Mouse (Mus musculus) layer of hippocampus, adult 2 months (tissue): ENCODE data around the gene Adgrl2. TPM values are rescaled to one million over a fixed set of nuclear protein-coding genes. Genes with fewer than 3 reads are reported as not detected.

Source experiments
- DNase-seq, 2 experiments: peaks; one replicate each; pipeline ENCODE4 v3.0.0; 2022; ENCODE audit warnings: low spot score in 2 of 2
- H3K27ac ChIP-seq: fragments of 200-600 bp; 2 replicates; pipeline ENCODE4 v1.8.1; 2022
- H3K4me3 ChIP-seq: fragments of 200-600 bp; 2 replicates; pipeline ENCODE4 v1.8.1; 2022; ENCODE audit warnings: mild to moderate bottlenecking
- CTCF ChIP-seq: fragments of 200-600 bp; conservative IDR thresholded peaks from 2 replicates; pipeline ENCODE4 v1.8.1; 2022; ENCODE audit warnings: antibody characterized with exemption, mild to moderate bottlenecking, moderate library complexity
- total RNA-seq, 2 experiments: library from RNA; stranded (reverse); gene quantifications; 2 replicates each; pipeline ENCODE4 v1.2.3; 2021

Adgrl2 gene
- total RNA-seq, 2 experiments from 2014 or later = 56.6 to 58.7 TPM

DNA sequence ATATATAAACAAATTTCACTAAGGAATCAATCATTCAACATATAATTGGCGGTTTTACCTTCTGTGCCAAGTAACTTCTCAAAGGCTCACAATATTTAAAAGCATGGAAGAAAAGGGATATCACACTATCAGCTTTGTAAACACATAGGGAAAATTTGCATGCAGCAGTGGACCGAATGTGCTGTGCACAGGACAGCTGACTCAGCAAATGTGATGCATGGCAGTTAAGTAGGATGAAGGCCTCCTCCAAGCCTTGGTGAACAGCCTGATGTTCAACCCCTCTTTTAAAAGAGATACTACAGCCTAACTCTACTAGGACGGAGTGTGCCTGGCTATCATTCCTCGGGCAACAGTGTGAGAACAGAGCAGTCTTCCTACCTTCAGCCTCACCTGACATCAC, 105.2 kb downstream of the Adgrl2 start:
- no peak for DNase-seq
- Histone ChIP-seq H3K4me3 (no peak overlapping the region), H3K27ac (no peak overlapping the region)
- TF ChIP-seq CTCF = no peak

DNA sequence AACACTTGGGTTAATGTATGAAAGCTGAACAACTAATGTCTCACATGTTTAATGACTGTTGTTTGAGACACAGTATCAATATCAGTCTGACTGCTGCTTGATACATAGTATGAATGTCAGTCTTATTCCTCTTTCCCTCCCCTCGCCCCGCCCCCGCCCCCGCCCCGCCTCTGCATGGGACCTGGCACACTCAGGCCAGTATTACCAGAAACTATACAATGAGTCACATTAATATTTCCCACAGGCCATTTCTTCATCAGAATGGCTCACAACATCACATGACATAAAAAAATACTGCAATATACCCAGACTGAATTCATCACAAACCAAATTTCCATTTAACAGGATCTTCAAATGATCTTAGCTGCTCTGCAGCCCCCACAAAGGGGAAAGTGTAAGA, 108.9 kb downstream of the Adgrl2 start:
- H3K4me3 ChIP-seq = no peak overlapping the region
- no peak for DNase-seq
- H3K27ac ChIP-seq = no peak overlapping the region
- no peak for TF ChIP-seq CTCF

DNA sequence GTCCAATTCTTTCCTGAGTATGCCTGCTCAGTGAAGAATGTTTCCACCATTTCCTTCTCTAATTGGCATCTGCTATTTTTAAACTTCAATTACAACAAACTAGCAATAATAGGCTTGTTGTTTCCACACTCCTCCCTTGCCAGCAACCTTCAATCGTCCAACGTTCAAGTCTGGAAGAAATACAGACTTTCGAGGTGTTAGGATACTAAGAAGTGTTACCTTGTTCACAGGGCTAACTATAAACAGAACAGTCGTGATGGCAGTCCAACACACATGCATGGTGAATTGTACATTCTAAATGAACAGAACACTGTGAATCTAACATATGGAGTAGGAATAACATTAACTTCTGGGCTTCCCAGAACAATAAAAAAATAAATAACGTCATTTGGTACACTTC, 117.8 kb downstream of the Adgrl2 start:
- Histone ChIP-seq H3K27ac (no peak overlapping the region), H3K4me3 (no peak overlapping the region)
- TF ChIP-seq CTCF = no peak
- no peak for DNase-seq

DNA sequence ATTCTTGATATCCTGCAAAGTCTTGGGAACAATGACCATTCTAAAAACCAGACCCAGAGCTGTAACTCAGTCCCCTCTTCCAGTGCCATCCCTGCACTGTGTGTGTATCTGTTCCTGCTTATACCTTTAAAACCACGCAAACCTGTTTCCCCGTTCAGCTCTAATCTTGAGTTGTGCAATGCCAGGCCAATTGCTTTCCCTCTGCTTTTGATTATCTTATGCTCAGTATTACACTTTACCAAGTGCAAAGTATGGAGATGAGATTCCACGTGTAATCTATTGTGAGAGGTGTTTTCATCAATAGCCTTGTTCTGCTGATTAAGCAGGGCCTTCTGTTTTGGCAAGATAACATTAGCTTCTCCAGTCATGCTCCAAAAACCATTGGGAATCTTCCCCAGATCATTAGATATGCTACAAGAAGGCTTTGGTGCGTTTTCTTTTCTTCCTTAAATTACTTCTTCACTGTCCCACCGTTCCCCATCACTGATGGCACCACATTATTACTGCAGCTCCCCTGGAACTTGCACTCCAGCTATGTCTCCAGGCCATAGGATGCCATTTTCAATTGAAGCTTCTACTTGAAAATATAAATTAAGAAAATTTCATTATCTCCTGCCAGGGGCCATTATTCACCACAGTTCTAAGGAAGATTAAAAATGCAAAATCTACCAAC, 118.4 kb downstream of the Adgrl2 start:
- TF ChIP-seq CTCF = no peak
- Histone ChIP-seq H3K4me3 (no peak overlapping the region), H3K27ac (no peak overlapping the region)
- DNase-seq = no peak

DNA sequence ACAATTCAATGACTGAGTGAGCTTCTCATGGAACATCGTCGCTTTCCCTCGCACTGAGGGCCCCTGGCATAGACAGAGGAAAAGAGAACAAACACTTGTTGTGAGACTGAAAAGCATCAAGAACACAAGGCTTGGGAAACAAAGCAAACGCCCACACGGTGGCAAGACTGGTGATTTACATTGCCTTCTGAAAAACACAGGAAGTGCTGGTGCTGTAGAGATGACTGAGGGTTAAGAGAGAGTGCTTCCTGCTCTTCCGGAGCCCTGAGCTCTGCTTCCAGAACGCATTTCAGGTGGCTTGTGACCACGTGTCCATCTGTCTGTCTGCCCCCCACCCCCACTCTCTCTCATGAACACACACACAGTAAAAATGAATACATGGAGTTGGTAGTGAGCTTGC, 122.7 kb downstream of the Adgrl2 start:
- no peak for DNase-seq
- H3K4me3 ChIP-seq = no peak overlapping the region
- TF ChIP-seq CTCF = no peak
- no peak overlapping the region for H3K27ac ChIP-seq

DNA sequence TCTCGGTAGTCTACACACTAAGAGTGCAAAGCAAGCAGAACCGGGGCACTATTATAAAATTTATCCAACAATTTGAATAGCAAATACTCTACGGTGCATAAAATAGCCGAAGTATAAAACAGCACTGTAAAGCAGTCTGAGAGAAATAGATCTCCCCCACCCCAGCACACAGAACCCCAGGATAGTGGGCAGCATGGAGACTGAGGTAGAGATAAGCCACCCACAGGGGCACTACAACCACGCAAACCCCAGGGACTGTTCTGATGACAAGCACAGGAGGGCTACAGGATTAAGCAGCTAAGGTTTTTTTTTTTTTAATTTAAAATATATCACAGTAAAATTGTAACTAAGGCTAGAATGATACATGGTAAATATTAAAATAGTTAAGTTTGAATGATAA, 123.7 kb downstream of the Adgrl2 start:
- Histone ChIP-seq H3K27ac (no peak overlapping the region), H3K4me3 (no peak overlapping the region)
- DNase-seq = no peak
- no peak for TF ChIP-seq CTCF

DNA sequence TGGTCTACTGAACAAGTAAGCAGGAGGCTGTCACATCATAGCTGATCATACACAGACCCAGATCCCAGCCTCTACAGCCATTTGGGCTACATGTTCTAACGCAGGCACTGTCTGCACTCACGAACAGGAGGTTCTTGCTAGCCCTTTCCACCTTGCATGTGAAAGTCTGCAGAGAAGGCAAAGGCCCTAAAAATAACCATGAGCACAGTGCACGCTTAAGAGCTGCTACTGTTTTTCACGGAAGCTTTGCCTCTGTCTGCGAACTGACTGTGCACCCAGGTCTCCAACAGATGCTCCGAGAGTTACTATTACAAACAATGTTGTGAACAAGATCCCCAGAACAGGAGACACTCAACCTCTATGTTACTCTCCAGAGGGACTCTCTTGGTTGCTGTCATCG, 124.3 kb downstream of the Adgrl2 start:
- H3K27ac ChIP-seq = no peak overlapping the region
- H3K4me3 ChIP-seq = no peak overlapping the region
- no peak for TF ChIP-seq CTCF
- no peak for DNase-seq

DNA sequence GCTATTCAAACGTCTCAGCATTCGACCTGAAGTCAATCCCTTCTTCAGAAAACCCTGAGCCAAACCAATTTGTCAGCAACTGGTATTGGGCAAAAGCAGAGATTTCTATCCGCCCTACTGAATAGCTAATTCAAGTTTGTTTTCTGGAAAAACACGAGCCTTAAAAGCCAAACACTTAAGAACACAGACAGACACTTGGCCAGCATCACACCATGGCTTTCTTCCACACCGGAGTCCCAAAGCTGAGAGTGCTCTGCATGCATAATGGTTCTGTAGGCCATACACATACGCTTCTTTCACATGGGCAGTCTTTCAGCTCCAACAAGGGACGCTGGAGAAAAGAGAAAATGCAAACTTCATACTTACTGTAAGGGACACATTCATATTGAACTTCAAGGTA, 125.1 kb downstream of the Adgrl2 start:
- no peak overlapping the region for H3K27ac ChIP-seq
- TF ChIP-seq CTCF = no peak
- no peak for DNase-seq
- no peak overlapping the region for H3K4me3 ChIP-seq

DNA sequence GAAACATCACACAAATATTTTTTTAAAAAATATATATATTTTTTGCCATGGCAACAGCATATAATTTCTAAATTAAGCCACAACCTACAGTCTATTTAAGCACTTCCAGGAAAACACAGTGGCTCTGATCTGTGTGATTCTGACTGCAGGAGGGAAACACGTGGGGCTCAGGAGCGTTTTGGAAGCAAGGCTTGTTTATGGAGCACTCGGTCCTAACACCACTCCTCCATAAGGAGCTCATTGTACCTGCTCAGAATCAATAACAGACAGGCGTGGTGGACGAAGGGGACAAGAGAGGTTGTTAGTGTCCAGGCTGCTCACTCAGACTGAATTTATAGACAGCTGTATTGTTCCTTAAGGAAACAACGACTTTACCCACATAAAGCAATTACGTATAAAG, 128.5 kb downstream of the Adgrl2 start:
- no peak overlapping the region for H3K4me3 ChIP-seq
- no peak for DNase-seq
- H3K27ac ChIP-seq = no peak overlapping the region
- TF ChIP-seq CTCF = no peak

DNA sequence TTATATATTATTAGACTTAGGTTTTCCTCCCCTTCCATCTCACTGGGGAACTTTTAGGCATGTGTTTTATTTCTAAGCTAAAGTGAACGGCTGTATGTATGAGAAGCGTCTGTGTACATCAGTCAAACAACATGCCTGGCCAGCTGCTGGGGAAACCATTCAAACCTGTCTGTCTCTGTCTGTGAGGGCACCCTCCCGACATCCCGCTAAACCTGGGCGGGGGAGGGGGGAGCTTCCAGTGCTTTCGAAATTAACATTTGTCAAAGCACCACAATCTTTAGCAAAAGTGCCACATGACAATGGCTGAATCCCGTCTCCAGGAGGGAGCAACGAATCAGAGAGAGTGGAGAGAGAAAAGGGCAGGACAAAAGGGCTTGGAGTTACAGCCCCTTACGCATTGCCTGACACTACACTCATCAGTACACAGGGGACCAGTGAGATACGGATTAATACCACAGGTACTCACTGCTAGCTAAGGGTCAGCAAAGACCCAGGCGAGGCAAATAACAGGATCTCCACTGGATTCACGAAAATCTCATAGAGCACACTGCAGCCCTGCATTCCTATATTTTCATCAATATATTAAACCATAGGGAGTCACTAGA, 135.9 kb downstream of the Adgrl2 start:
- DNase-seq = no peak
- no peak overlapping the region for H3K27ac ChIP-seq
- no peak for TF ChIP-seq CTCF
- H3K4me3 ChIP-seq = no peak overlapping the region

DNA sequence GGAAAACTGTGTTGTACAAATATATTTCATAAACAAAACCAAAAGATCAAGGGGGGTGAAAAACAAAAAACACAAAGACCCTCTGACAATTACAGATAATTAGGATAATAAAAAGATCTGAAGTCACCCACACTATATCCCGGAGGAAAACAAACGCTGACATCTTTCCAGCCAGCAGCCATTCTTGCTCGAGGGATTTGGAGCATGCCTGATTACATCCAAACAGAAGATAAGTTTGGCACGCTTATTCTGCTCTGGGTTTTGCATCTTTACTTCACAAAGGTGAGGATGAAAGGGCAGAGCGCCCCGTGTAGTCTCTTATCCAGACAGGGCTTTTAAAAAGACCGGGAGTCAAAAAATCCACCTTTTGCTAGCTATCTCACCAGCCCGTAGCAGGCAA, 137.0 kb downstream of the Adgrl2 start:
- no peak overlapping the region for H3K4me3 ChIP-seq
- no peak for TF ChIP-seq CTCF
- no peak overlapping the region for H3K27ac ChIP-seq
- DNase-seq = no peak

DNA sequence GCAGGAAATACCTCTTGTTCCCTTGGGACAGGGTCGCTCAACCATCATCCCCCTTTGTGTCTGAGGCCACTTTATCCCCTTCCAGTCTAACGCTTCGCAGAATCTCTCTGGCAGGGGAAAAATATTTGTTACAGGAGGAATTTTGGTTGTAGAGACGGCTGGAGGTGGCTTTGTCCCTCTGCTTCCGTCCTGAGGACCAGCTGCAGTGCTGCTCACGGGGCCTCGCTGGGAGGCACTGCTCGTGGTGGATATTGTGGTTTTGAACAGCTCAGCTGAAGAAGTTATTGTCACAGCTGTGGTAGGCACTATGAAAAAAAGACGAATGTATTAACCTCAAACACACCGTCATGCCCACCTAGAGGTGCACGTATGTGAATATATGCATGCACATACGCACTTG, 137.8 kb downstream of the Adgrl2 start:
- no peak for DNase-seq
- H3K27ac ChIP-seq = no peak overlapping the region
- TF ChIP-seq CTCF = no peak
- no peak overlapping the region for H3K4me3 ChIP-seq

DNA sequence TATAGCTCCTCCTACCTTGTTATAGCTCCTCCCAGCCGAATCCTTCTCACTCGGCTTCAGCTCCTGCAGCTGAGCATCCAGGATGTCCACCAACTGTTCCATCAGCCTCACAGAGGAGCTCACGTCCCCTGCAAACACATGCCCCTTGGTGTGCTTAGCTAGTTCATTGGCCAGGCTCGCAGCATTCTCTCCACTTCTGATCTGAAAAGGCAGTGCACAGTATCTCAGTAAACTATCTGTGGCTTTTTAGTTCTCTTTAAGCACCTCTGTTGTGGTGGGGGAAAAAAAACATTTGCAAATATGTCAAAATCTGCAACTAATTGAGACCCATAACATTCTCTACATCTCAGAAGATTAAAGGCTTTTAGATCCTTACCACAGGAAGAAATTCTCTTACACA, 139.5 kb downstream of the Adgrl2 start:
- no peak for DNase-seq
- TF ChIP-seq CTCF = no peak
- Histone ChIP-seq H3K4me3 (no peak overlapping the region), H3K27ac (no peak overlapping the region)

DNA sequence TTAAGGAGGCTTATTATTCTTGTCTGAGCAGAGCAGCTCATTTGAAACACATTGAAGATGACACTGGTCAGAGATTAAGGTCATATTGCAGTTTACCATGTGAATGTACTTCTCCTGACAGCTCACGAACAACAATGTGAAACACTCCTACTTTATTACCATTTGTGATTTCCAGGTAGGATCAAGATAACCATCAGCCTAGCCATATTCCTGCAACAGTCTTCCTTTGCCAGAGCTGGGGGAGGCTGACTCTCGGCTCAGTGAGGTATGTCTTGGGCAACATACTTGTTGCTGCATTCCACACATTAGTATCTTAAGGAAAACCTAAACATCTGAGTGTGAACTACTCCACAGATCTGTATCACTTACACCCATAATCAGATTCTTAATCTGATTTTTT, 142.0 kb downstream of the Adgrl2 start:
- TF ChIP-seq CTCF = no peak
- no peak overlapping the region for H3K27ac ChIP-seq

More for the DNA sequence above, 142.0 kb downstream of the Adgrl2 start:
- no peak for DNase-seq
- H3K4me3 ChIP-seq = no peak overlapping the region
